ENCODE assay signal across 8 mouse cellular contexts in the genomic region with DNA sequence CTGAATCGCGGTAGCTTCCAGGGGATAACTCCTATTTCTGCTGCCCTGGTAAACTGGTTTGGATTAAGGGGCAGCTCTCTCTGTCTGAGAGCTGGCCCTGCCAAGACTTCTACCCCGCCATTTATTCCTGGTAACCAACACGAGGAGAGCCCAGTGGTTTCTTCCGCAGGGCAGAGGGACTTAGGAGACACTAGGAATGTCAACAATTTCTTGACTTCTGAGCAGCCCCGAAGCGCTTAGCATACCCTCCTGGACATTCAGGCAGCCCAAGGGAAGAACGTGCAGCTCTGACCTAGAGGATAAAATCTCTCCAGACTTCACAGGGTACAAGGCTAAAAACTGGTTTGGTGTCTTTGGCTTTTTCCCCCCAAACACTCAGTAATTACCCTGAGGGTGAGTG. TPM values are rescaled to one million over a fixed set of nuclear protein-coding genes. Genes with fewer than 3 reads are reported as not detected.
DNase-seq lines count a peak whose midpoint lies in the region; ATAC-seq and TF ChIP-seq lines count a peak whose summit lies in the region.

No protein-coding gene starts in this region.

- no peak for TF ChIP-seq CTCF in stomach, postnatal 0 days (IDR thresholded peaks at IDR 0.05; ENCODE audit: low read depth)

- H3K36me3 ChIP-seq in lung, embryonic 16.5 days (ENCODE audit: control insufficient read depth, insufficient read depth, low read length), result peaks cover 8% of the 10 kb centered on the region
- no peaks in the 10 kb centered on the region for H3K36me3 ChIP-seq in forebrain, embryonic 14.5 days (ENCODE audit: control insufficient read depth, insufficient read depth, low read length)
- H3K36me3 ChIP-seq in liver, embryonic 12.5 days, result no peaks in the 10 kb centered on the region
- H3K36me3 ChIP-seq in stomach, postnatal 0 days (ENCODE audit: control insufficient read depth, insufficient read depth, low read length), result no peaks in the 10 kb centered on the region

- DNase-seq in lung, adult 18-20 months, result no peak
- DNase-seq in forebrain, embryonic 14.5 days (ENCODE audit: low spot score), result no peak
- DNase-seq in stomach, postnatal 0 days (ENCODE audit: low spot score), result no peak
- no peak for DNase-seq in frontal cortex, postnatal 10 days (ENCODE audit: low spot score in 2 of 2)
- no peak for DNase-seq in kidney, postnatal 4 days
- DNase-seq in gastrocnemius, postnatal 10 days, result no peak

- peak overlapping the region; percentile 76 for H3K27ac ChIP-seq in lung, embryonic 16.5 days (ENCODE audit: low read length)
- H3K27ac ChIP-seq in forebrain, embryonic 14.5 days (ENCODE audit: low read depth, low read length), result no peak overlapping the region
- H3K27ac ChIP-seq in liver, embryonic 12.5 days, result no peak overlapping the region
- H3K27ac ChIP-seq in stomach, postnatal 0 days (replicated peaks), result peak overlapping the region; percentile 67

- WGBS in lung, embryonic 16.5 days, result 12% methylated on average over 8 of the region's 8 CpGs
- WGBS in forebrain, embryonic 14.5 days, result 1% methylated on average over 8 of the region's 8 CpGs
- 27% methylated on average over 8 of the region's 8 CpGs for WGBS in liver, embryonic 12.5 days (ENCODE audit: insufficient replicate concordance)
- WGBS in stomach, postnatal 0 days, result 14% methylated on average over 8 of the region's 8 CpGs

- H3K9ac ChIP-seq in lung, embryonic 16.5 days (ENCODE audit: low read length), result 0 out of 2 replicates have a peak overlapping the region, but pooled peaks have one; percentile 17
- no peak overlapping the region for H3K9ac ChIP-seq in forebrain, embryonic 14.5 days (ENCODE audit: low read length)
- no peak overlapping the region for H3K9ac ChIP-seq in liver, embryonic 12.5 days
- H3K9ac ChIP-seq in stomach, postnatal 0 days (ENCODE audit: low read length), result no peak overlapping the region; the same call in 1 of the 2 replicates

- H3K27me3 ChIP-seq in lung, embryonic 16.5 days (ENCODE audit: control insufficient read depth, insufficient read depth, low read depth, low read length), result no peaks in the 10 kb centered on the region
- peaks cover 4% of the 10 kb centered on the region; the same call in 1 of the 2 replicates for H3K27me3 ChIP-seq in forebrain, embryonic 14.5 days (replicated peaks; ENCODE audit: control insufficient read depth, insufficient read depth, low read length)
- H3K27me3 ChIP-seq in liver, embryonic 12.5 days (replicated peaks), result peaks cover 9% of the 10 kb centered on the region
- H3K27me3 ChIP-seq in stomach, postnatal 0 days (ENCODE audit: control insufficient read depth, insufficient read depth, low read length), result no peaks in the 10 kb centered on the region

- TF ChIP-seq EP300 in stomach, postnatal 0 days (optimal IDR thresholded peaks at IDR 0.05), result no peak

- peaks cover 29% of the 10 kb centered on the region for H3K4me1 ChIP-seq in lung, embryonic 16.5 days (replicated peaks; ENCODE audit: control insufficient read depth, insufficient read depth, low read length)
- peaks cover 27% of the 10 kb centered on the region for H3K4me1 ChIP-seq in forebrain, embryonic 14.5 days (ENCODE audit: control insufficient read depth, insufficient read depth, low read length)
- H3K4me1 ChIP-seq in liver, embryonic 12.5 days, result peaks cover 16% of the 10 kb centered on the region; the same call in 1 of the 2 replicates
- no peaks in the 10 kb centered on the region; the same call in 1 of the 2 replicates for H3K4me1 ChIP-seq in stomach, postnatal 0 days (replicated peaks; ENCODE audit: control insufficient read depth, insufficient read depth)

- ATAC-seq in lung, embryonic 16.5 days (ENCODE audit: low read depth), result peak; percentile 18; the same call in 1 of the 2 replicates
- ATAC-seq in forebrain, embryonic 14.5 days, result peak; percentile 11; the same call in 1 of the 2 replicates
- ATAC-seq in liver, embryonic 12.5 days, result no peak
- ATAC-seq in stomach, postnatal 0 days (ENCODE audit: low FRiP score, low TSS enrichment), result peak; percentile 1; the same call in 1 of the 2 replicates

- H3K4me3 ChIP-seq in lung, embryonic 16.5 days (ENCODE audit: low read length), result peak overlapping the region; percentile 16; the same call in 1 of the 2 replicates
- no peak overlapping the region for H3K4me3 ChIP-seq in forebrain, embryonic 14.5 days (ENCODE audit: low read depth, low read length)
- no peak overlapping the region for H3K4me3 ChIP-seq in liver, embryonic 12.5 days
- H3K4me3 ChIP-seq in stomach, postnatal 0 days (ENCODE audit: low read depth, low read length), result no peak overlapping the region

- no peaks in the 10 kb centered on the region for H3K9me3 ChIP-seq in lung, embryonic 16.5 days (ENCODE audit: control insufficient read depth, low read length)
- H3K9me3 ChIP-seq in forebrain, embryonic 14.5 days (replicated peaks; ENCODE audit: control insufficient read depth, low read length), result no peaks in the 10 kb centered on the region
- no peaks in the 10 kb centered on the region for H3K9me3 ChIP-seq in liver, embryonic 12.5 days (replicated peaks)
- H3K9me3 ChIP-seq in stomach, postnatal 0 days (ENCODE audit: control insufficient read depth, low read length), result no peaks in the 10 kb centered on the region

- peak overlapping the region; percentile 42 for H3K4me2 ChIP-seq in lung, embryonic 16.5 days (ENCODE audit: low read depth, low read length)
- H3K4me2 ChIP-seq in forebrain, embryonic 14.5 days (ENCODE audit: low read length), result peak overlapping the region; percentile 40
- H3K4me2 ChIP-seq in liver, embryonic 12.5 days, result peak overlapping the region; percentile 31; the same call in 1 of the 2 replicates
- peak overlapping the region; percentile 40 for H3K4me2 ChIP-seq in stomach, postnatal 0 days (replicated peaks; ENCODE audit: low read depth)

RNA-seq across cellular contexts. Expression of a gene that starts 10.1 kb away (rescaled TPM):
- 188 and 201 TPM in 2 replicates for polyA plus RNA-seq in lung, embryonic 16.5 days (2015; fragmentation: Nextera tagmentation; extraction: Ambion mirVana)
- 17.8 and 20.7 TPM in 2 replicates for polyA plus RNA-seq in forebrain, embryonic 14.5 days (2014; fragmentation: Nextera tagmentation; extraction: Ambion mirVana)
- 7.4 and 8.0 TPM in 2 replicates for polyA plus RNA-seq in liver, embryonic 12.5 days (2016; fragmentation: Nextera tagmentation; extraction: Ambion mirVana)
- polyA plus RNA-seq in stomach, postnatal 0 days (2015; fragmentation: Nextera tagmentation; extraction: Ambion mirVana), result 6.0 and 6.3 TPM in 2 replicates
- total RNA-seq in gastrocnemius, postnatal 10 days (2021), result 10 to 100 TPM; 22.2 to 23.6 TPM

Comparison
In these comparisons a context has a peak if more than half of its experiments do, and no peak if none do; other contexts are left out.
1. H3K27ac ChIP-seq: peak in lung, embryonic 16.5 days (single experiment) and stomach, postnatal 0 days (single experiment); none in forebrain, embryonic 14.5 days (single experiment) and liver, embryonic 12.5 days (single experiment).
2. Peak in every context shown above with its lines, with median percentiles within 50 percentile points of each other: H3K4me2 ChIP-seq.